Mouse (Mus musculus) myocyte (in vitro differentiated cells): ENCODE measurements at regions not wholly inside any gene's neighbourhood (a gene's known extent, or its start where the extent isn't known, plus 50 kb on each side); places are given as distances from the start of the nearest gene placed in this dataset.

Experiments
- CEBPB ChIP-seq: IDR thresholded peaks from 2 replicates; pipeline ENCODE4 v1.6.1; 2011; ENCODE audit warnings: mild to moderate bottlenecking, moderate library complexity; ENCODE audit not compliant: poor library complexity, insufficient read depth, severe bottlenecking
- MAX ChIP-seq: IDR thresholded peaks from one replicate; pipeline ENCODE4 v1.6.1; 2011; ENCODE audit warnings: low read depth, mild to moderate bottlenecking, control low read depth
- MYOG ChIP-seq, 3 experiments: IDR thresholded peaks; one replicate each; pipeline ENCODE4 v1.6.1; 2011; ENCODE audit warnings: control low read depth in 2 of 3, low read depth in 2 of 3, mild to moderate bottlenecking in 2 of 3; ENCODE audit not compliant: insufficient read length in 2 of 3, control insufficient read depth in 1 of 3, insufficient read depth in 1 of 3
- POLR2A ChIP-seq: IDR thresholded peaks from one replicate; pipeline ENCODE4 v1.6.1; 2011; ENCODE audit warnings: low read depth, mild to moderate bottlenecking, control low read depth, moderate library complexity; ENCODE audit not compliant: insufficient read length
- REST ChIP-seq: IDR thresholded peaks from one replicate; pipeline ENCODE4 v1.6.1; 2011; ENCODE audit warnings: mild to moderate bottlenecking, control low read depth, moderate library complexity; ENCODE audit not compliant: insufficient read depth, insufficient read length
- SRF ChIP-seq: IDR thresholded peaks from one replicate; pipeline ENCODE4 v1.6.1; 2011; ENCODE audit warnings: low read depth; ENCODE audit not compliant: control insufficient read depth, insufficient read length
- TCF12 ChIP-seq: IDR thresholded peaks from one replicate; pipeline ENCODE4 v1.6.1; 2011; ENCODE audit warnings: mild to moderate bottlenecking, control low read depth; ENCODE audit not compliant: poor library complexity, insufficient read depth, severe bottlenecking

GRCm38 (mm10) chr3:133972774-133973173 lies 263.5 kb upstream of the Cxxc4 start:
- TF ChIP-seq SRF (no peak), POLR2A (no peak), CEBPB (no peak), MAX (no peak), TCF12 (no peak), MYOG (IDR thresholded peaks at IDR 0.05; ENCODE audit: control insufficient read depth in 1 of 3, insufficient read depth in 1 of 3, insufficient read length in 2 of 3, low read depth in 2 of 3) (no peak), REST (no peak)
